Mouse (Mus musculus) MEL (cell line): ENCODE results near the gene Arid5b.

ENCODE experiments used
- CHD2 ChIP-seq: IDR thresholded peaks from 2 replicates; pipeline ENCODE4 v1.6.1; 2011; ENCODE audit warnings: low read length, improper control_type of control experiment
- CTCF ChIP-seq, 3 experiments: IDR thresholded peaks in 2 of 3; conservative IDR thresholded peaks in 1 of 3; 2 replicates each; pipeline ENCODE4 v1.5.1; 2011 to 2012; ENCODE audit warnings: low read length in 3 of 3, low read depth in 2 of 3, mild to moderate bottlenecking in 2 of 3, improper control_type of control experiment in 1 of 3, inconsistent platforms in 1 of 3, mixed read lengths in 1 of 3, moderate library complexity in 1 of 3; ENCODE audit not compliant: control insufficient read depth in 1 of 3, insufficient read depth in 1 of 3, poor library complexity in 1 of 3, severe bottlenecking in 1 of 3
- MAZ ChIP-seq: IDR thresholded peaks from 2 replicates; pipeline ENCODE4 v1.6.1; 2012; ENCODE audit warnings: low read depth, mild to moderate bottlenecking, inconsistent platforms, low read length, improper control_type of control experiment
- MYB ChIP-seq: IDR thresholded peaks from 2 replicates; pipeline ENCODE4 v1.6.1; 2011; ENCODE audit warnings: mild to moderate bottlenecking, low read depth, low read length, improper control_type of control experiment
- POLR2AphosphoS2 ChIP-seq: IDR thresholded peaks from 2 replicates; pipeline ENCODE4 v1.6.1; 2011; ENCODE audit warnings: low read length, improper control_type of control experiment

DNA sequence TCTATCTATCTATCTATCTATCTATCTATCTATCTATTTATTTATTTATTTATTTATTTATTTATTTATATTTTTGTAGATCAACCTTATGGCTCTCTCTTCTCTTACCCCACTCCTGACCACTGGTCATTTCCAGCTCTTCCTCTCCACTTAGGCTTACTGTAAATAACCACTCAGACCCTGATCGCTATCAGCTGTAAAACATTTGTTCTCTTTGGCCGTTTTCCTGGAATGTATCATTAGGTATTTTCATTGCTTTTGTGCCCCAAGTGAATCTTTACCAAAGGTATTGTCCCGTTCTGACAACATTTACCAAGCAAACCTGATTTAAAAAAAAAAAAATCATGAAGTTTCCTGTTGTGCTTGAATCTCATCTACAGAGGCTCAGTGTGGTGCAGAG, 188.0 kb downstream of the Arid5b start:
- TF ChIP-seq CHD2 (no peak), MAZ (no peak), MYB (no peak), CTCF (IDR thresholded peaks at IDR 0.05 in 2 of 3, conservative IDR thresholded peaks at IDR 0.05 in 1 of 3; ENCODE audit: control insufficient read depth in 1 of 3, insufficient read depth in 1 of 3, low read depth in 2 of 3, low read length in 3 of 3, poor library complexity in 1 of 3, severe bottlenecking in 1 of 3) (no peak), POLR2AphosphoS2 (no peak)
